Mouse (Mus musculus) gastrocnemius, adult 2 months (tissue): ENCODE data around the gene Gm40193. TPM values are rescaled to one million over a fixed set of nuclear protein-coding genes. Genes with fewer than 3 reads are reported as not detected.

Experiments
- DNase-seq: peaks from one replicate; pipeline ENCODE4 v3.0.0; 2022
- H3K27ac ChIP-seq: fragments of 200-600 bp; 2 replicates; pipeline ENCODE4 v1.8.1; 2022; ENCODE audit warnings: mild to moderate bottlenecking
- H3K4me3 ChIP-seq: fragments of 200-600 bp; 2 replicates; pipeline ENCODE4 v1.8.1; 2022; ENCODE audit warnings: mild to moderate bottlenecking, moderate library complexity
- CTCF ChIP-seq: fragments of 200-600 bp; IDR thresholded peaks from 2 replicates; pipeline ENCODE4 v1.8.1; 2022; ENCODE audit warnings: antibody characterized with exemption, mild to moderate bottlenecking, moderate library complexity
- intact Hi-C: fragments of 180-260 bp; cut with DNase I; formaldehyde crosslinking; loops from one replicate; pipeline ENCODE4 v1.15.1; 2025
- total RNA-seq, 2 experiments: library from RNA; stranded (reverse); gene quantifications; 2 replicates each; pipeline ENCODE4 v1.2.3; 2021

Gene Gm40193
- total RNA-seq, 2 experiments from 2014 or later: not detected

DNA sequence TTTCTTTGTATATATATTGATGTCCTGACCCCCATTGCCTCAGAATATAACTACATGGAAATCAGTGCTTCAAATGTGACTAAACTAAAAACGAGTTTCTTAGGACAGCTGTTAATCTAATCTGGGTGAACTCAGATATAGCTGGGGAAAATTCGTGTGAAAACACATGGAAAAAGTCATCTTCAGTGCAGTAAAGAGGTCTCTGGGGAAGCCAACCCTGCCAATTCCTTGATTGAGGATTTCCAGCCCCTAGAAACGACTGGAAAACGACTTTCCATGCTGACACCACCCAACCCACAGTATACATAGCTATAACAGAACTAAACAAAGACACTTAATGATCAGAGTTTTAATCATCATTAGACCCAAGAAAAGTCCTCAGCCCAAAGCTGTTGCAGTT lies 44.9 kb downstream of the Gm40193 start:
- intact Hi-C loops: no loop called here
- DNase-seq: peak; percentile 33
- no peak for TF ChIP-seq CTCF
- Histone ChIP-seq H3K27ac (no peak overlapping the region), H3K4me3 (no peak overlapping the region)

DNA sequence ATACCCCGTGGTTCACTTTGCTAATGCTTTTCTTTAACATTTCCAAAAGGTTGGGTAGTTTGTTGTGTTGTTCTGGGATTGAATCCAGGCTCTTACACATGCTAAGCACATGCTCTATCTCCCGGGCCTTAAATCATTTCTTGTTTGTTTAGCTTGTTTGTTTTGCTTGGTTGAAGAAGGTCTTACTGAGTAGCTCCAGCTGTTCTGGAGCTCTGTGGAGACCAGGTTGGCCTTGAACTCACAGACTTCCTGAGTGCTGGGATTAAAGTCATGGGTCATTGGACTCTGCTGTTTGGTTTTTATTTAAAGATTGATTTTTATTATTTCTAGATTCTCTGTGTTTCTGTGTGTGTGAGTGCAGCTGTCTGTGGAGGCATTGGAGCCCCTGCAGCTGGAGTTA lies 47.2 kb downstream of the Gm40193 start:
- intact Hi-C loops: no loop called here

More for the DNA sequence above, 47.2 kb downstream of the Gm40193 start:
- H3K4me3 ChIP-seq: no peak overlapping the region
- TF ChIP-seq CTCF: no peak
- H3K27ac ChIP-seq: no peak overlapping the region
- no peak for DNase-seq

Other genes with a start within 250 kb of the Gm40193 start
- gene Alox12e, start 210.3 kb downstream of the Gm40193 start, total RNA-seq: not detected
- gene Alox15, start 180.9 kb downstream of the Gm40193 start, total RNA-seq: under 1 TPM in 1 of 2 experiments, not detected in 1; 0.17 TPM
- 10 to 100 TPM; 18.5 to 18.7 TPM for gene Pelp1, start 122.9 kb downstream of the Gm40193 start, total RNA-seq
- gene Arrb2, start 100.3 kb downstream of the Gm40193 start, total RNA-seq: 1 to 10 TPM; 8.3 to 8.4 TPM
- gene Med11, start 81.0 kb downstream of the Gm40193 start, total RNA-seq: 1 to 10 TPM; 4.9 to 6.4 TPM
- gene Zmynd15, start 73.5 kb downstream of the Gm40193 start, total RNA-seq: under 1 TPM in 1 of 2 experiments, not detected in 1; 0.75 TPM
- 1 to 10 TPM; 1.2 to 1.4 TPM for gene Cxcl16, start 73.0 kb downstream of the Gm40193 start, total RNA-seq
- not detected for gene Tm4sf5, start 27.7 kb downstream of the Gm40193 start, total RNA-seq
- not detected for gene Vmo1, start 18.3 kb downstream of the Gm40193 start, total RNA-seq
- gene Gltpd2, start 13.7 kb downstream of the Gm40193 start, total RNA-seq: not detected
- gene Psmb6, start 7.6 kb downstream of the Gm40193 start, total RNA-seq: 100 to 1,000 TPM; 229 to 241 TPM
- gene Pld2, start 7.1 kb upstream of the Gm40193 start, total RNA-seq: 10 to 100 TPM; 15.8 to 18.2 TPM
- 10 to 100 TPM; 33.7 to 34.7 TPM for gene Mink1, start 29.9 kb upstream of the Gm40193 start, total RNA-seq
- not detected for gene 4930544D05Rik, start 82.9 kb upstream of the Gm40193 start, total RNA-seq
- 10 to 100 TPM; 11.0 to 18.4 TPM for gene Chrne, start 86.3 kb upstream of the Gm40193 start, total RNA-seq
- gene Gp1ba, start 106.2 kb upstream of the Gm40193 start, total RNA-seq: not detected
- 10 to 100 TPM; 35.0 to 38.4 TPM for gene Rnf167, start 114.3 kb upstream of the Gm40193 start, total RNA-seq
- 100 to 1,000 TPM; 264 to 408 TPM for gene Slc25a11, start 114.5 kb upstream of the Gm40193 start, total RNA-seq
- gene Pfn1, start 121.7 kb upstream of the Gm40193 start, total RNA-seq: 100 to 1,000 TPM; 252 to 257 TPM
- gene Eno3, start 124.3 kb upstream of the Gm40193 start, total RNA-seq: 1,000 to 10,000 TPM; 7,153 to 7,488 TPM
- 10 to 100 TPM; 86.3 to 86.4 TPM for gene Spag7, start 136.5 kb upstream of the Gm40193 start, total RNA-seq
- 10 to 100 TPM; 39.6 to 44.9 TPM for gene Camta2, start 155.2 kb upstream of the Gm40193 start, total RNA-seq
- gene Inca1, start 167.2 kb upstream of the Gm40193 start, total RNA-seq: 1 to 10 TPM; 3.8 to 5.7 TPM
- 100 to 1,000 TPM; 579 to 631 TPM for gene Kif1c, start 167.6 kb upstream of the Gm40193 start, total RNA-seq
- 10 to 100 TPM; 10.7 to 10.8 TPM for gene Zfp3, start 231.3 kb upstream of the Gm40193 start, total RNA-seq